26 mouse cellular contexts compared by ENCODE assay signal in the genomic region with DNA sequence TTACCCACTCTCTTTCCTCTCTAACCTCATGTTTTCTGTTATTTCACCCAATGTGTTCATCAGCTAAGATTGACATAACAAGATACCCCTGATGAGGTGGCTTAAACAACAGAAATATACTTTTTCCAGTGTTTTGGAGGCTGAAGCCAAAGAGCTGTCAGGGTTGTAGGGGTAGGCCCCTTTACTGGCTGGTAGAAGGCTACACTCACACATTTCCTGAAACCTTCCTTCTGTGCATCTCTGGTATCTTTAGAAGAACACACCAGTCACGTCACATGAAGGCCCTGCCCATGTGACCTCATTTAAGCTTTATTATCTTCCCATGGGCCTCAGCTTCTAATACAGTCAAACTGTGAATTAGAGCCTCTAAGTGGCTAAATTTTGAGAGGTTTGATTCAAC. TPM values are rescaled to one million over a fixed set of nuclear protein-coding genes. Genes with fewer than 3 reads are reported as not detected.
DNase-seq lines count a peak whose midpoint lies in the region; ATAC-seq and TF ChIP-seq lines count a peak whose summit lies in the region.
"Had no signal": no experiment of that assay in that cellular context is flagged by ENCODE, and none has a peak within 500 bp of the region (broad histone marks: within the 10 kb centered on the region; RNA-seq: fewer than 3 reads in every experiment).

No protein-coding gene starts in this region.

- no peak overlapping the region for H3K4me3 ChIP-seq in heart, embryonic 16.5 days (ENCODE audit: low read length)
- no peak overlapping the region for H3K4me3 ChIP-seq in lung, embryonic 14.5 days (ENCODE audit: low read depth, low read length)
- H3K4me3 ChIP-seq in stomach, embryonic 16.5 days (replicated peaks; ENCODE audit: low read length) = no peak overlapping the region
- H3K4me3 ChIP-seq in stomach, postnatal 0 days (ENCODE audit: low read depth, low read length) = no peak overlapping the region
- H3K4me3 ChIP-seq: heart, embryonic 10.5 days; heart, embryonic 13.5 days; hindbrain, embryonic 12.5 days; hindbrain, embryonic 15.5 days had no signal

- H3K27me3 ChIP-seq in heart, embryonic 16.5 days (ENCODE audit: control insufficient read depth, insufficient read depth, low read length) = no peaks in the 10 kb centered on the region
- no peaks in the 10 kb centered on the region for H3K27me3 ChIP-seq in lung, embryonic 14.5 days (ENCODE audit: insufficient read depth, low read length)
- H3K27me3 ChIP-seq in stomach, embryonic 16.5 days (ENCODE audit: control insufficient read depth, insufficient read depth, low read length) = no peaks in the 10 kb centered on the region
- no peaks in the 10 kb centered on the region for H3K27me3 ChIP-seq in stomach, postnatal 0 days (ENCODE audit: control insufficient read depth, insufficient read depth, low read length)
- H3K27me3 ChIP-seq: CH12.LX; heart, embryonic 13.5 days; hindbrain, embryonic 12.5 days; hindbrain, embryonic 15.5 days; Patski had no signal

- 34% methylated on average over 1 of the region's 1 CpGs for WGBS in heart, embryonic 16.5 days
- WGBS in lung, embryonic 14.5 days = 65% methylated on average over 1 of the region's 1 CpGs
- 49% methylated on average over 1 of the region's 1 CpGs for WGBS in stomach, embryonic 16.5 days
- 54% methylated on average over 1 of the region's 1 CpGs for WGBS in stomach, postnatal 0 days

- H3K4me1 ChIP-seq in heart, embryonic 16.5 days (ENCODE audit: control insufficient read depth, insufficient read depth, low read length) = peaks cover 38% of the 10 kb centered on the region
- H3K4me1 ChIP-seq in lung, embryonic 14.5 days (ENCODE audit: insufficient read depth) = peaks cover 8% of the 10 kb centered on the region
- peaks cover 11% of the 10 kb centered on the region; the same call in 1 of the 2 replicates for H3K4me1 ChIP-seq in stomach, embryonic 16.5 days (ENCODE audit: control insufficient read depth, insufficient read depth, low read length)
- 0 out of 2 replicates have a peak, but pooled peaks cover 2% of the 10 kb centered on the region for H3K4me1 ChIP-seq in stomach, postnatal 0 days (replicated peaks; ENCODE audit: control insufficient read depth, insufficient read depth)
- H3K4me1 ChIP-seq: hindbrain, embryonic 12.5 days; hindbrain, embryonic 15.5 days had no signal

- no peaks in the 10 kb centered on the region for H3K9me3 ChIP-seq in heart, embryonic 16.5 days (replicated peaks; ENCODE audit: control insufficient read depth, low read length)
- H3K9me3 ChIP-seq in lung, embryonic 14.5 days (ENCODE audit: low read depth, low read length) = no peaks in the 10 kb centered on the region
- H3K9me3 ChIP-seq in stomach, embryonic 16.5 days (replicated peaks; ENCODE audit: control insufficient read depth, low read length) = no peaks in the 10 kb centered on the region
- no peaks in the 10 kb centered on the region for H3K9me3 ChIP-seq in stomach, postnatal 0 days (ENCODE audit: control insufficient read depth, low read length)
- H3K9me3 ChIP-seq: G1E; heart, embryonic 10.5 days; heart, embryonic 13.5 days; hindbrain, embryonic 12.5 days; hindbrain, embryonic 15.5 days had no signal

- TF ChIP-seq CTCF in lung, embryonic 14.5 days (IDR thresholded peaks at IDR 0.05; ENCODE audit: low read depth) = no peak
- TF ChIP-seq CTCF in stomach, postnatal 0 days (IDR thresholded peaks at IDR 0.05; ENCODE audit: low read depth) = no peak

- H3K27ac ChIP-seq in heart, embryonic 16.5 days (ENCODE audit: low read length) = 0 out of 2 replicates have a peak overlapping the region, but pooled peaks have one; percentile 16
- 0 out of 2 replicates have a peak overlapping the region, but pooled peaks have one; percentile 30 for H3K27ac ChIP-seq in lung, embryonic 14.5 days (ENCODE audit: low read depth)
- H3K27ac ChIP-seq in stomach, embryonic 16.5 days (ENCODE audit: low read length) = peak overlapping the region; percentile 4; the same call in 1 of the 2 replicates
- no peak overlapping the region for H3K27ac ChIP-seq in stomach, postnatal 0 days (replicated peaks)
- H3K27ac ChIP-seq: heart, embryonic 10.5 days; hindbrain, embryonic 12.5 days; hindbrain, embryonic 15.5 days had no signal

- no peak overlapping the region for H3K9ac ChIP-seq in heart, embryonic 16.5 days (ENCODE audit: low read length)
- no peak overlapping the region for H3K9ac ChIP-seq in lung, embryonic 14.5 days
- no peak overlapping the region for H3K9ac ChIP-seq in stomach, embryonic 16.5 days (ENCODE audit: low read length)
- H3K9ac ChIP-seq in stomach, postnatal 0 days (ENCODE audit: low read length) = no peak overlapping the region
- H3K9ac ChIP-seq: forebrain, postnatal 0 days; heart, embryonic 13.5 days; hindbrain, embryonic 12.5 days; hindbrain, embryonic 15.5 days had no signal

- no peak overlapping the region for H3K4me2 ChIP-seq in heart, embryonic 16.5 days (ENCODE audit: low read depth, low read length)
- no peak overlapping the region for H3K4me2 ChIP-seq in lung, embryonic 14.5 days
- no peak overlapping the region for H3K4me2 ChIP-seq in stomach, embryonic 16.5 days (ENCODE audit: low read depth, low read length)
- H3K4me2 ChIP-seq in stomach, postnatal 0 days (replicated peaks; ENCODE audit: low read depth) = no peak overlapping the region
- H3K4me2 ChIP-seq: heart, embryonic 13.5 days; hindbrain, embryonic 12.5 days; hindbrain, embryonic 15.5 days had no signal

- no peak for TF ChIP-seq EP300 in stomach, postnatal 0 days (optimal IDR thresholded peaks at IDR 0.05)

- DNase-seq in heart, adult 11 months = peak; percentile 77
- no peak for DNase-seq in heart, postnatal 36 days
- DNase-seq in heart, postnatal 14 days = no peak
- DNase-seq in lung, embryonic 14.5 days = no peak
- no peak for DNase-seq in lung, adult 18-20 months
- no peak for DNase-seq in stomach, postnatal 0 days (ENCODE audit: low spot score)
- DNase-seq: adrenal gland, postnatal 10 days; adrenal gland, postnatal 36 days; B cell, adult 2 months; cerebellum, adult 18-20 months; cerebellum, adult 9-10 months; cerebellum, postnatal 14 days; forebrain, postnatal 0 days; gastrocnemius, postnatal 25 days; kidney, adult 18-20 months had no signal

- intact Hi-C loops in heart, postnatal 36 days (cut with DNase I) = no loop called here
- intact Hi-C loops in heart, postnatal 14 days (cut with DNase I) = no loop called here

- ATAC-seq in heart, embryonic 16.5 days (replicated peaks; ENCODE audit: extremely low read depth, insufficient read depth, low FRiP score) = no peak
- ATAC-seq in lung, embryonic 14.5 days (ENCODE audit: insufficient read depth) = 0 out of 2 replicates have a peak, but pooled peaks have one; percentile 41
- ATAC-seq in stomach, embryonic 16.5 days (ENCODE audit: insufficient read depth, low FRiP score) = no peak
- ATAC-seq in stomach, postnatal 0 days (ENCODE audit: low FRiP score, low TSS enrichment) = no peak
- ATAC-seq: forebrain, embryonic 14.5 days; forebrain, postnatal 0 days had no signal

- H3K36me3 ChIP-seq in heart, embryonic 16.5 days (ENCODE audit: control insufficient read depth, insufficient read depth) = peaks cover 11% of the 10 kb centered on the region; the same call in 1 of the 2 replicates
- H3K36me3 ChIP-seq in lung, embryonic 14.5 days (ENCODE audit: insufficient read depth) = peaks cover 9% of the 10 kb centered on the region; the same call in 1 of the 2 replicates
- no peaks in the 10 kb centered on the region for H3K36me3 ChIP-seq in stomach, embryonic 16.5 days (ENCODE audit: control insufficient read depth, insufficient read depth, low read length)
- no peaks in the 10 kb centered on the region for H3K36me3 ChIP-seq in stomach, postnatal 0 days (ENCODE audit: control insufficient read depth, insufficient read depth, low read length)
- H3K36me3 ChIP-seq: G1E; hindbrain, embryonic 12.5 days; hindbrain, embryonic 15.5 days had no signal

RNA-seq across cellular contexts. Expression of gene Lama4, which starts 12.9 kb away (rescaled TPM):
- total RNA-seq in heart, postnatal 36 days (2021) = 10 to 100 TPM; 65.8 to 75.2 TPM
- polyA plus RNA-seq in heart, embryonic 16.5 days (2015; fragmentation: Nextera tagmentation; extraction: Ambion mirVana) = 105 and 126 TPM in 2 replicates
- 100 to 1,000 TPM; 123 to 133 TPM for total RNA-seq in heart, postnatal 14 days (2021)
- polyA plus RNA-seq in lung, embryonic 14.5 days (2014; fragmentation: Nextera tagmentation; extraction: Ambion mirVana) = 111 and 114 TPM in 2 replicates
- 72.4 and 75.1 TPM in 2 replicates for polyA plus RNA-seq in stomach, embryonic 16.5 days (2015; fragmentation: Nextera tagmentation; extraction: Ambion mirVana)
- polyA plus RNA-seq in stomach, postnatal 0 days (2015; fragmentation: Nextera tagmentation; extraction: Ambion mirVana) = 27.6 and 28.9 TPM in 2 replicates
- total RNA-seq: granulocyte monocyte progenitor cell, adult 5-6 weeks had no signal
- polyA plus RNA-seq: G1E had no signal
